Mouse (Mus musculus) kidney, postnatal 25 days (tissue): Measurements from ENCODE around the gene Rapgef1.

Experiments
- DNase-seq, 2 experiments: peaks; one replicate each; pipeline ENCODE4 v3.0.0; 2021; ENCODE audit warnings: mixed read lengths in 2 of 2

Rapgef1 gene

GRCm38 (mm10) chr2:29624091-29624608, 4.6 kb downstream of the Rapgef1 start:
- peak in 1 of 2 experiments; percentile 27 for DNase-seq

- DNase-seq: peak in 1 of 2 experiments; percentile 67
These were observed 5.2 kb downstream of the Rapgef1 start for GRCm38 (mm10) chr2:29624739-29625138.

- DNase-seq: peak in 1 of 2 experiments; percentile 26
These were observed 6.2 kb downstream of the Rapgef1 start for GRCm38 (mm10) chr2:29625573-29626200.

GRCm38 (mm10) chr2:29627337-29627736, 7.8 kb downstream of the Rapgef1 start:
- DNase-seq: no peak

GRCm38 (mm10) chr2:29628186-29628585, 8.7 kb downstream of the Rapgef1 start:
- peak in 1 of 2 experiments; percentile 57 for DNase-seq

- DNase-seq: peak in 1 of 2 experiments; percentile 37
These were observed 9.3 kb downstream of the Rapgef1 start for GRCm38 (mm10) chr2:29628763-29629181.

GRCm38 (mm10) chr2:29629311-29629710, 9.8 kb downstream of the Rapgef1 start:
- peak in 1 of 2 experiments; percentile 52 for DNase-seq

- peak in 1 of 2 experiments; percentile 34 for DNase-seq
These were observed 10.7 kb downstream of the Rapgef1 start for GRCm38 (mm10) chr2:29630141-29630771.

GRCm38 (mm10) chr2:29631020-29631419, 11.5 kb downstream of the Rapgef1 start:
- no peak for DNase-seq

GRCm38 (mm10) chr2:29631564-29632167, 12.1 kb downstream of the Rapgef1 start:
- peak in 1 of 2 experiments; percentile 32 for DNase-seq

GRCm38 (mm10) chr2:29632168-29632662, 12.7 kb downstream of the Rapgef1 start:
- DNase-seq: peak in 1 of 2 experiments; percentile 31

- DNase-seq: peak; percentile 96 to 99
These were observed 13.6 kb downstream of the Rapgef1 start for GRCm38 (mm10) chr2:29633101-29633554.

GRCm38 (mm10) chr2:29633782-29634181, 14.3 kb downstream of the Rapgef1 start:
- DNase-seq: peak in 1 of 2 experiments; percentile 37

- peak in 1 of 2 experiments; percentile 31 for DNase-seq
These were observed 15.0 kb downstream of the Rapgef1 start for GRCm38 (mm10) chr2:29634541-29634940.

GRCm38 (mm10) chr2:29635966-29636507, 16.5 kb downstream of the Rapgef1 start:
- DNase-seq: no peak

GRCm38 (mm10) chr2:29637528-29637927, 18.0 kb downstream of the Rapgef1 start:
- no peak for DNase-seq

GRCm38 (mm10) chr2:29639377-29639776, 19.9 kb downstream of the Rapgef1 start:
- DNase-seq: peak in 1 of 2 experiments; percentile 71

- DNase-seq: no peak
These were observed 20.6 kb downstream of the Rapgef1 start for GRCm38 (mm10) chr2:29639953-29640743.

- DNase-seq: no peak
These were observed 22.2 kb downstream of the Rapgef1 start for GRCm38 (mm10) chr2:29641707-29642106.

GRCm38 (mm10) chr2:29643418-29643817, 23.9 kb downstream of the Rapgef1 start:
- DNase-seq: peak; percentile 64 to 81

- no peak for DNase-seq
These were observed 25.6 kb downstream of the Rapgef1 start for GRCm38 (mm10) chr2:29645071-29645628.

- peak; percentile 51 to 57 for DNase-seq
These were observed 27.1 kb downstream of the Rapgef1 start for GRCm38 (mm10) chr2:29646613-29647012.
